Mouse (Mus musculus): ENCODE measurements around the gene Esr1. TPM values are rescaled to one million over a fixed set of nuclear protein-coding genes. Genes with fewer than 3 reads are reported as not detected.

Gene Esr1
- polyA plus RNA-seq, 2 experiments, result 0.79 to 1.1 TPM

- no peak for ATAC-seq (ENCODE audit: low FRiP score, low read depth)
- H3K9ac ChIP-seq (ENCODE audit: low read depth, low read length, severe bottlenecking), result no peak overlapping the region
- 71% methylated on average over 4 of the region's 4 CpGs for WGBS
These were observed 8.9 kb upstream of the Esr1 start for GRCm38 (mm10) chr10:4602466-4602865.

DNA sequence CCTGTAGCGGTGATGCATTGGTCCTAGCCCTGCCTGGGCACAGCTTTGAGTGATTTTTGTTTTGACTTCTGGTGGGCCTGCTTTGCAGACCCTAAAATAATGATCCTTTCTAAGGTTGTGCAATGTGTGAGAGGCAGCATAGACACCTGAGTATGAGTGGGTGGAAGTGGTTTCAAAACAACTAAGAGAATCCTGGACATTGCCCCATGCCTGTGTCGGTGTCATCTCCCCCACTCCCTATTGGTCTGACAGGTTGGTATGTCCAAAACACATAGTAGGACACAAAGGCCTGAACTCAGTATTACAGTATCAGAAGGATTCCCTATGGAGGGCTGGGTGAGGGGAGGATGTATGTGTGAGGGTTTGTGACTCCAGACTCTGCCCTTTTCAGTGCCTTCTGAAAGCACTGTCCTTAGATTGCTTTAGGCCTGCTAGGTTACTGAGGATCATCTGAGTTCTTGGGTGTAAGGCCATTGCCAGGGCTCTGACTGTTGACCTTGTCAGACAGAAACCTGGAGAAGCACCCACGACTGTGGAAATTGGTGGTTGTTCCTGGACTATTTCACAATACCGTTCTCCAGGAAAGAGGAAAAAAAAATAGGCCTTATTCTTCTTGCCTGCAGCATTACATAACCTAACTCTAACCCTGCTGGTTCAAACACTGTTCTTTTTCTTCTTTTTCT lies 6.7 kb upstream of the Esr1 start:
- H3K27ac ChIP-seq (replicated peaks; ENCODE audit: low read depth, low read length), result no peak overlapping the region
- no peaks in the 10 kb centered on the region for H3K36me3 ChIP-seq (ENCODE audit: control insufficient read depth, insufficient read depth, low read length)
- TF ChIP-seq POLR2A (IDR thresholded peaks at IDR 0.05; ENCODE audit: borderline replicate concordance, extremely low read depth, insufficient read depth, insufficient read length), result no peak
- H3K4me1 ChIP-seq (ENCODE audit: control insufficient read depth, insufficient read depth, low read length), result no peaks in the 10 kb centered on the region
- H3K4me3 ChIP-seq (replicated peaks; ENCODE audit: low read length), result no peak overlapping the region
- H3K4me2 ChIP-seq (replicated peaks; ENCODE audit: low read depth, low read length, severe bottlenecking), result no peak overlapping the region
- no peaks in the 10 kb centered on the region for H3K27me3 ChIP-seq (ENCODE audit: control insufficient read depth, insufficient read depth, low read length)
- no peaks in the 10 kb centered on the region for H3K9me3 ChIP-seq (ENCODE audit: control insufficient read depth, low read length)
- 80% methylated on average over 4 of the region's 4 CpGs for WGBS
- DNase-seq (ENCODE audit: low spot score), result no peak
- H3K9ac ChIP-seq (ENCODE audit: low read depth, low read length, severe bottlenecking), result no peak overlapping the region
- no peak for ATAC-seq (ENCODE audit: low FRiP score, low read depth)

More at GRCm38 (mm10) chr10:4602466-4602865, 8.9 kb upstream of the Esr1 start:
- no peak for TF ChIP-seq POLR2A (IDR thresholded peaks at IDR 0.05; ENCODE audit: borderline replicate concordance, extremely low read depth, insufficient read depth, insufficient read length)
- no peaks in the 10 kb centered on the region for H3K36me3 ChIP-seq (ENCODE audit: control insufficient read depth, insufficient read depth, low read length)
- H3K4me3 ChIP-seq (replicated peaks; ENCODE audit: low read length), result no peak overlapping the region
- H3K4me1 ChIP-seq (ENCODE audit: control insufficient read depth, insufficient read depth, low read length), result no peaks in the 10 kb centered on the region
- H3K4me2 ChIP-seq (replicated peaks; ENCODE audit: low read depth, low read length, severe bottlenecking), result no peak overlapping the region
- no peak for DNase-seq (ENCODE audit: low spot score)
- no peak overlapping the region for H3K27ac ChIP-seq (replicated peaks; ENCODE audit: low read depth, low read length)
- H3K9me3 ChIP-seq (ENCODE audit: control insufficient read depth, low read length), result no peaks in the 10 kb centered on the region
- H3K27me3 ChIP-seq (ENCODE audit: control insufficient read depth, insufficient read depth, low read length), result no peaks in the 10 kb centered on the region

- no peak overlapping the region for H3K4me2 ChIP-seq (replicated peaks; ENCODE audit: low read depth, low read length, severe bottlenecking)
- H3K27ac ChIP-seq (replicated peaks; ENCODE audit: low read depth, low read length), result no peak overlapping the region
- no peaks in the 10 kb centered on the region for H3K9me3 ChIP-seq (ENCODE audit: control insufficient read depth, low read length)
- peaks cover 16% of the 10 kb centered on the region for H3K4me1 ChIP-seq (ENCODE audit: control insufficient read depth, insufficient read depth, low read length)
- no peak for TF ChIP-seq POLR2A (IDR thresholded peaks at IDR 0.05; ENCODE audit: borderline replicate concordance, extremely low read depth, insufficient read depth, insufficient read length)
- no peaks in the 10 kb centered on the region for H3K27me3 ChIP-seq (ENCODE audit: control insufficient read depth, insufficient read depth, low read length)
- no peak overlapping the region for H3K4me3 ChIP-seq (replicated peaks; ENCODE audit: low read length)
- WGBS, result 50% methylated on average over 2 of the region's 2 CpGs
- ATAC-seq (ENCODE audit: low FRiP score, low read depth) (no peak), DNase-seq (ENCODE audit: low spot score) (no peak)
- no peaks in the 10 kb centered on the region for H3K36me3 ChIP-seq (ENCODE audit: control insufficient read depth, insufficient read depth, low read length)
- H3K9ac ChIP-seq (ENCODE audit: low read depth, low read length, severe bottlenecking), result no peak overlapping the region
These were observed 1.2 kb upstream of the Esr1 start for GRCm38 (mm10) chr10:4610234-4610633.

GRCm38 (mm10) chr10:4612313-4613036 lies 1.1 kb downstream of the Esr1 start:
- Histone ChIP-seq H3K27me3 (ENCODE audit: control insufficient read depth, insufficient read depth, low read length) (no peaks in the 10 kb centered on the region), H3K9me3 (ENCODE audit: control insufficient read depth, low read length) (no peaks in the 10 kb centered on the region), H3K4me1 (ENCODE audit: control insufficient read depth, insufficient read depth, low read length) (peaks cover 16% of the 10 kb centered on the region), H3K27ac (replicated peaks; ENCODE audit: low read depth, low read length) (0 out of 2 replicates have a peak overlapping the region, but pooled peaks have one; percentile 38), H3K4me3 (replicated peaks; ENCODE audit: low read length) (peak overlapping the region; percentile 30), H3K4me2 (replicated peaks; ENCODE audit: low read depth, low read length, severe bottlenecking) (peak overlapping the region; percentile 58), H3K36me3 (ENCODE audit: control insufficient read depth, insufficient read depth, low read length) (no peaks in the 10 kb centered on the region), H3K9ac (ENCODE audit: low read depth, low read length, severe bottlenecking) (0 out of 2 replicates have a peak overlapping the region, but pooled peaks have one; percentile 45)
- TF ChIP-seq POLR2A (IDR thresholded peaks at IDR 0.05; ENCODE audit: borderline replicate concordance, extremely low read depth, insufficient read depth, insufficient read length), result no peak
- WGBS, result 44% methylated on average over 22 of the region's 22 CpGs
- DNase-seq (ENCODE audit: low spot score) (peak; percentile 45), ATAC-seq (ENCODE audit: low FRiP score, low read depth) (no peak)

DNA sequence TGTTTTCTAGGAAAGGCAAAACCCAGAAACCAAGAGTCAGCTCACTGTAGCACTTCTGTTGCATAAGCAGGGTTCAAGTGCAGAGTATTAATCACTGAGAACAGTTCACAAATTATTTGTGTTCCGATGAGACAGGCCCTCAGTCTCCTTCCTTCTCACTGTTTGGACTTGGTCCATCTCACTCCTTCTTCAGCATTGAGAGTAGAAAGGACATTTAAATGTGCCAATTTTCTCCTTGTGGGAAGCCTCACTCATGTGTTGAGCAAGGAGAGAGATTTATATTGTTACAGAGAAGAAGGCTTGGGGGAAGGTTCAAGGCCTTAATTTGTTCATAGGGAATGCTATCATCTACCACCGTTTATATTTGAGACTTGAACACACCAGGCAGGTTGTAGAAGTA lies 6.6 kb downstream of the Esr1 start:
- ATAC-seq (ENCODE audit: low FRiP score, low read depth) (no peak), DNase-seq (ENCODE audit: low spot score) (no peak)
- Histone ChIP-seq H3K9me3 (ENCODE audit: control insufficient read depth, low read length) (no peaks in the 10 kb centered on the region), H3K9ac (ENCODE audit: low read depth, low read length, severe bottlenecking) (no peak overlapping the region), H3K4me2 (replicated peaks; ENCODE audit: low read depth, low read length, severe bottlenecking) (no peak overlapping the region), H3K4me3 (replicated peaks; ENCODE audit: low read length) (no peak overlapping the region), H3K27me3 (ENCODE audit: control insufficient read depth, insufficient read depth, low read length) (no peaks in the 10 kb centered on the region), H3K36me3 (ENCODE audit: control insufficient read depth, insufficient read depth, low read length) (no peaks in the 10 kb centered on the region), H3K27ac (replicated peaks; ENCODE audit: low read depth, low read length) (no peak overlapping the region), H3K4me1 (ENCODE audit: control insufficient read depth, insufficient read depth, low read length) (peaks cover 7% of the 10 kb centered on the region; the same call in 1 of the 2 replicates)
- 71% methylated on average over 2 of the region's 2 CpGs for WGBS
- no peak for TF ChIP-seq POLR2A (IDR thresholded peaks at IDR 0.05; ENCODE audit: borderline replicate concordance, extremely low read depth, insufficient read depth, insufficient read length)

Measured in limb, embryonic 14.5 days (tissue).